Comparison of ENCODE assay signal across 8 mouse cellular contexts in genomic region chr3:81036554-81037311, GRCm38 (mm10). TPM values are rescaled to one million over a fixed set of nuclear protein-coding genes. Genes with fewer than 3 reads are reported as not detected.
A peak's percentile ranks its signal among the peaks of the same experiment; 100 is the strongest.
DNase-seq lines count a peak whose midpoint lies in the region; ATAC-seq and TF ChIP-seq lines count a peak whose summit lies in the region.

No protein-coding gene starts in this region.

- DNase-seq in 3134 (ENCODE audit: extremely low read depth, insufficient read length, low spot score), result peak; percentile 87
- DNase-seq in adrenal gland, postnatal 4 days (ENCODE audit: low spot score in 2 of 2), result peak; percentile 35 to 42
- peak; percentile 75 for DNase-seq in forebrain, embryonic 10.5 days (ENCODE audit: extremely low spot score, low spot score)
- peak; percentile 75 for DNase-seq in kidney, postnatal 14 days
- DNase-seq in liver, embryonic 14.5 days (ENCODE audit: low read depth in 3 of 3, low spot score in 3 of 3), result no peak
- peak; percentile 9 to 31 for DNase-seq in thymus, postnatal 10 days (ENCODE audit: low spot score in 2 of 2)

- H3K27ac ChIP-seq in forebrain, embryonic 10.5 days, result peak overlapping the region; percentile 94
- H3K27ac ChIP-seq in heart, embryonic 14.5 days (replicated peaks in 1 of 2; ENCODE audit: control insufficient read depth in 1 of 2, insufficient read depth in 1 of 2, low read depth in 2 of 2, low read length in 2 of 2), result peak overlapping the region; percentile 57 to 83
- H3K27ac ChIP-seq in liver, embryonic 14.5 days, result no peak overlapping the region
- H3K27ac ChIP-seq in neural tube, embryonic 13.5 days (replicated peaks), result peak overlapping the region; percentile 68

- H3K9me3 ChIP-seq in forebrain, embryonic 10.5 days, result no peaks in the 10 kb centered on the region
- H3K9me3 ChIP-seq in heart, embryonic 14.5 days (ENCODE audit: control insufficient read depth, low read length), result no peaks in the 10 kb centered on the region
- H3K9me3 ChIP-seq in liver, embryonic 14.5 days (ENCODE audit: control insufficient read depth, low read length), result no peaks in the 10 kb centered on the region
- H3K9me3 ChIP-seq in neural tube, embryonic 13.5 days, result no peaks in the 10 kb centered on the region

- H3K36me3 ChIP-seq in forebrain, embryonic 10.5 days (replicated peaks), result no peaks in the 10 kb centered on the region
- no peaks in the 10 kb centered on the region for H3K36me3 ChIP-seq in heart, embryonic 14.5 days (ENCODE audit: control insufficient read depth, insufficient read depth, low read length)
- no peaks in the 10 kb centered on the region for H3K36me3 ChIP-seq in liver, embryonic 14.5 days (replicated peaks; ENCODE audit: control insufficient read depth, insufficient read depth, low read depth)
- H3K36me3 ChIP-seq in neural tube, embryonic 13.5 days, result no peaks in the 10 kb centered on the region

- peak; percentile 85 for ATAC-seq in heart, embryonic 14.5 days (ENCODE audit: insufficient number of reproducible peaks, insufficient read depth, low FRiP score, low read depth)
- ATAC-seq in liver, embryonic 14.5 days (ENCODE audit: insufficient read depth), result no peak
- peak; percentile 92 for ATAC-seq in neural tube, embryonic 13.5 days (ENCODE audit: low read depth)

- peak overlapping the region; percentile 82 for H3K4me3 ChIP-seq in forebrain, embryonic 10.5 days
- peak overlapping the region; percentile 72 to 85 for H3K4me3 ChIP-seq in heart, embryonic 14.5 days (ENCODE audit: control insufficient read depth in 1 of 2, insufficient read depth in 1 of 2, low read depth in 1 of 2, low read length in 2 of 2)
- H3K4me3 ChIP-seq in liver, embryonic 14.5 days (ENCODE audit: insufficient read depth in 1 of 2, low read depth in 2 of 2, low read length in 2 of 2), result peak overlapping the region; percentile 33 to 49
- peak overlapping the region; percentile 79 for H3K4me3 ChIP-seq in neural tube, embryonic 13.5 days

- no peak for TF ChIP-seq EP300 in liver, embryonic 14.5 days (IDR thresholded peaks at IDR 0.05; ENCODE audit: low read depth)

- H3K4me1 ChIP-seq in forebrain, embryonic 10.5 days, result peaks cover 22% of the 10 kb centered on the region
- peaks cover 3 to 5% of the 10 kb centered on the region in 2 experiments; a peak in 2 of 4 replicates for H3K4me1 ChIP-seq in heart, embryonic 14.5 days (ENCODE audit: control insufficient read depth in 2 of 2, insufficient read depth in 2 of 2, low read length in 2 of 2)
- no peaks in the 10 kb centered on the region for H3K4me1 ChIP-seq in liver, embryonic 14.5 days (replicated peaks; ENCODE audit: control insufficient read depth in 2 of 2, insufficient read depth in 2 of 2, low read length in 1 of 2)
- H3K4me1 ChIP-seq in neural tube, embryonic 13.5 days (replicated peaks), result peaks cover 28% of the 10 kb centered on the region

- TF ChIP-seq CTCF in liver, embryonic 14.5 days (IDR thresholded peaks at IDR 0.05; ENCODE audit: low read depth), result no peak

- H3K9ac ChIP-seq in heart, embryonic 14.5 days (ENCODE audit: low read length), result peak overlapping the region; percentile 88
- H3K9ac ChIP-seq in liver, embryonic 14.5 days (replicated peaks), result no peak overlapping the region
- H3K9ac ChIP-seq in neural tube, embryonic 13.5 days, result peak overlapping the region; percentile 78

- under 1% methylated on average over 56 of the region's 68 CpGs for WGBS in forebrain, embryonic 10.5 days
- 1% methylated on average over 49 of the region's 68 CpGs for WGBS in heart, embryonic 14.5 days
- WGBS in liver, embryonic 14.5 days (ENCODE audit: insufficient replicate concordance), result 1% methylated on average over 64 of the region's 68 CpGs
- WGBS in neural tube, embryonic 13.5 days, result under 1% methylated on average over 46 of the region's 68 CpGs

- peak overlapping the region; percentile 93 for H3K4me2 ChIP-seq in heart, embryonic 14.5 days (ENCODE audit: low read length)
- peak overlapping the region; percentile 61 for H3K4me2 ChIP-seq in liver, embryonic 14.5 days (ENCODE audit: low read depth)
- H3K4me2 ChIP-seq in neural tube, embryonic 13.5 days, result peak overlapping the region; percentile 96

- H3K27me3 ChIP-seq in forebrain, embryonic 10.5 days (ENCODE audit: poor library complexity, severe bottlenecking), result peaks cover 25% of the 10 kb centered on the region
- no peaks in the 10 kb centered on the region for H3K27me3 ChIP-seq in heart, embryonic 14.5 days (ENCODE audit: control insufficient read depth, insufficient read depth, low read length)
- peaks cover 26% of the 10 kb centered on the region for H3K27me3 ChIP-seq in liver, embryonic 14.5 days (ENCODE audit: control insufficient read depth, insufficient read depth, low read length)
- H3K27me3 ChIP-seq in neural tube, embryonic 13.5 days, result no peaks in the 10 kb centered on the region; the same call in 1 of the 2 replicates

RNA-seq across cellular contexts. Expression of gene Pdgfc, which starts 0.5 kb away (rescaled TPM):
- total RNA-seq in adrenal gland, postnatal 4 days (2021), result 10 to 100 TPM; 19.8 to 21.3 TPM
- polyA plus RNA-seq in forebrain, embryonic 10.5 days (2016; fragmentation: Nextera tagmentation; extraction: Ambion mirVana), result 11.3 and 13.4 TPM in 2 replicates
- 2.9 and 4.1 TPM in 2 replicates for polyA plus RNA-seq in heart, embryonic 14.5 days (2014; fragmentation: Nextera tagmentation; extraction: Ambion mirVana)
- 0.16 and 0.32 TPM in 2 replicates for polyA plus RNA-seq in liver, embryonic 14.5 days (2012; rRNA removed)
- 0.25 and 0.37 TPM in 2 replicates for polyA plus RNA-seq in liver, embryonic 14.5 days (2014; fragmentation: Nextera tagmentation; extraction: Ambion mirVana)
- polyA plus RNA-seq in neural tube, embryonic 13.5 days (2015; fragmentation: Nextera tagmentation; extraction: Ambion mirVana), result 4.1 and 5.4 TPM in 2 replicates

Comparison
In these comparisons a context has a peak if more than half of its experiments do, and no peak if none do; other contexts are left out.
1. DNase-seq: peak in 3134 (single experiment), adrenal gland, postnatal 4 days (2 of 2), forebrain, embryonic 10.5 days (single experiment), kidney, postnatal 14 days (single experiment) and thymus, postnatal 10 days (2 of 2); none in liver, embryonic 14.5 days (0 of 3).
2. Peak in every context shown above with its lines, with median percentiles within 50 percentile points of each other: H3K4me3 ChIP-seq and H3K4me2 ChIP-seq.